Mouse (Mus musculus): Measurements from ENCODE around the gene Ocel1. TPM values are rescaled to one million over a fixed set of nuclear protein-coding genes. Genes with fewer than 3 reads are reported as not detected.
A peak's percentile ranks its signal among the peaks of the same experiment; 100 is the strongest.

Gene Ocel1
- polyA plus RNA-seq, 1 experiment from 2014 or later: 8.1 TPM

- H3K36me3 ChIP-seq (ENCODE audit: insufficient read depth, low read length): peaks cover 70% of the 10 kb centered on the region
- ATAC-seq (replicated peaks; ENCODE audit: low FRiP score, low read depth) (no peak), DNase-seq (ENCODE audit: low spot score) (no peak)
- H3K4me2 ChIP-seq (ENCODE audit: low read length): no peak overlapping the region
- 96% methylated on average over 1 of the region's 1 CpGs for WGBS
- TF ChIP-seq CTCF (IDR thresholded peaks at IDR 0.05; ENCODE audit: low read depth): no peak
- H3K9ac ChIP-seq (ENCODE audit: low read depth, low read length): no peak overlapping the region
- no peaks in the 10 kb centered on the region for H3K9me3 ChIP-seq (replicated peaks; ENCODE audit: low read length)
- no peaks in the 10 kb centered on the region for H3K27me3 ChIP-seq (ENCODE audit: insufficient read depth, low read length)
- no peaks in the 10 kb centered on the region for H3K4me1 ChIP-seq (replicated peaks; ENCODE audit: insufficient read depth, low read length)
- no peak overlapping the region for H3K4me3 ChIP-seq (replicated peaks; ENCODE audit: low read depth, low read length)
- no peak overlapping the region for H3K27ac ChIP-seq
Observed at GRCm38 (mm10) chr8:71351520-71351919, 19.6 kb upstream of the Ocel1 start.

- DNase-seq (ENCODE audit: low spot score) (no peak), ATAC-seq (replicated peaks; ENCODE audit: low FRiP score, low read depth) (no peak)
- Histone ChIP-seq H3K36me3 (ENCODE audit: insufficient read depth, low read length) (peaks cover 50% of the 10 kb centered on the region), H3K4me3 (replicated peaks; ENCODE audit: low read depth, low read length) (no peak overlapping the region), H3K27me3 (ENCODE audit: insufficient read depth, low read length) (no peaks in the 10 kb centered on the region), H3K9me3 (replicated peaks; ENCODE audit: low read length) (no peaks in the 10 kb centered on the region), H3K4me2 (ENCODE audit: low read length) (no peak overlapping the region), H3K27ac (no peak overlapping the region), H3K4me1 (replicated peaks; ENCODE audit: insufficient read depth, low read length) (no peaks in the 10 kb centered on the region), H3K9ac (ENCODE audit: low read depth, low read length) (no peak overlapping the region)
- 90% methylated on average over 3 of the region's 3 CpGs for WGBS
- TF ChIP-seq CTCF (IDR thresholded peaks at IDR 0.05; ENCODE audit: low read depth): no peak
Observed at GRCm38 (mm10) chr8:71358026-71358425, 13.1 kb upstream of the Ocel1 start.

GRCm38 (mm10) chr8:71366771-71367528 is 4.1 kb upstream of the Ocel1 start, which contains the start of gene Use1:
Gene Use1 (plus strand): TSS chr8:71366848.
- no peak for TF ChIP-seq CTCF (IDR thresholded peaks at IDR 0.05; ENCODE audit: low read depth)
- H3K4me1 ChIP-seq (replicated peaks; ENCODE audit: insufficient read depth, low read length): peaks cover 10% of the 10 kb centered on the region
- H3K9me3 ChIP-seq (replicated peaks; ENCODE audit: low read length): no peaks in the 10 kb centered on the region
- WGBS: under 1% methylated on average over 56 of the region's 56 CpGs
- H3K27me3 ChIP-seq (ENCODE audit: insufficient read depth, low read length): no peaks in the 10 kb centered on the region
- peaks cover 8% of the 10 kb centered on the region; the same call in 1 of the 2 replicates for H3K36me3 ChIP-seq (ENCODE audit: insufficient read depth, low read length)
- peak; percentile 66 for ATAC-seq (replicated peaks; ENCODE audit: low FRiP score, low read depth)
- peak; percentile 99 for DNase-seq (ENCODE audit: low spot score)
- H3K4me2 ChIP-seq (ENCODE audit: low read length): peak within 1 kb of the TSS; percentile 80
- H3K4me3 ChIP-seq (replicated peaks; ENCODE audit: low read depth, low read length): peak within 1 kb of the TSS; percentile 50
- H3K9ac ChIP-seq (ENCODE audit: low read depth, low read length): peak within 1 kb of the TSS; percentile 55
- H3K27ac ChIP-seq: peak within 1 kb of the TSS; percentile 87

- H3K27ac ChIP-seq: peak overlapping the region; percentile 87
- TF ChIP-seq CTCF (IDR thresholded peaks at IDR 0.05; ENCODE audit: low read depth): no peak
- peak overlapping the region; percentile 80 for H3K4me2 ChIP-seq (ENCODE audit: low read length)
- H3K27me3 ChIP-seq (ENCODE audit: insufficient read depth, low read length): no peaks in the 10 kb centered on the region
- WGBS: 38% methylated on average over 17 of the region's 17 CpGs
- peak overlapping the region; percentile 50 for H3K4me3 ChIP-seq (replicated peaks; ENCODE audit: low read depth, low read length)
- H3K9ac ChIP-seq (ENCODE audit: low read depth, low read length): peak overlapping the region; percentile 55
- peaks cover 11% of the 10 kb centered on the region; the same call in 1 of the 2 replicates for H3K36me3 ChIP-seq (ENCODE audit: insufficient read depth, low read length)
- no peak for DNase-seq (ENCODE audit: low spot score)
- H3K4me1 ChIP-seq (replicated peaks; ENCODE audit: insufficient read depth, low read length): peaks cover 10% of the 10 kb centered on the region
- ATAC-seq (replicated peaks; ENCODE audit: low FRiP score, low read depth): no peak
- H3K9me3 ChIP-seq (replicated peaks; ENCODE audit: low read length): no peaks in the 10 kb centered on the region
Observed at GRCm38 (mm10) chr8:71367529-71368176, 3.4 kb upstream of the Ocel1 start.

- no peak for TF ChIP-seq CTCF (IDR thresholded peaks at IDR 0.05; ENCODE audit: low read depth)
- H3K4me3 ChIP-seq (replicated peaks; ENCODE audit: low read depth, low read length): no peak overlapping the region
- H3K9me3 ChIP-seq (replicated peaks; ENCODE audit: low read length): no peaks in the 10 kb centered on the region
- DNase-seq (ENCODE audit: low spot score) (no peak), ATAC-seq (replicated peaks; ENCODE audit: low FRiP score, low read depth) (no peak)
- H3K27ac ChIP-seq: 0 out of 2 replicates have a peak overlapping the region, but pooled peaks have one; percentile 87
- peak overlapping the region; percentile 55; the same call in 1 of the 2 replicates for H3K9ac ChIP-seq (ENCODE audit: low read depth, low read length)
- no peaks in the 10 kb centered on the region for H3K27me3 ChIP-seq (ENCODE audit: insufficient read depth, low read length)
- H3K4me1 ChIP-seq (replicated peaks; ENCODE audit: insufficient read depth, low read length): peaks cover 10% of the 10 kb centered on the region
- peaks cover 17% of the 10 kb centered on the region; the same call in 1 of the 2 replicates for H3K36me3 ChIP-seq (ENCODE audit: insufficient read depth, low read length)
- H3K4me2 ChIP-seq (ENCODE audit: low read length): no peak overlapping the region; the same call in 1 of the 2 replicates
Observed at GRCm38 (mm10) chr8:71368366-71368765, 2.7 kb upstream of the Ocel1 start.

GRCm38 (mm10) chr8:71369040-71369718 is 1.9 kb upstream of the Ocel1 start:
- Histone ChIP-seq H3K4me3 (replicated peaks; ENCODE audit: low read depth, low read length) (no peak overlapping the region), H3K9me3 (replicated peaks; ENCODE audit: low read length) (no peaks in the 10 kb centered on the region), H3K4me2 (ENCODE audit: low read length) (no peak overlapping the region), H3K9ac (ENCODE audit: low read depth, low read length) (no peak overlapping the region), H3K4me1 (replicated peaks; ENCODE audit: insufficient read depth, low read length) (peaks cover 10% of the 10 kb centered on the region), H3K27ac (no peak overlapping the region), H3K27me3 (ENCODE audit: insufficient read depth, low read length) (no peaks in the 10 kb centered on the region), H3K36me3 (ENCODE audit: insufficient read depth, low read length) (peaks cover 21% of the 10 kb centered on the region)
- DNase-seq (ENCODE audit: low spot score): no peak
- no peak for TF ChIP-seq CTCF (IDR thresholded peaks at IDR 0.05; ENCODE audit: low read depth)
- 93% methylated on average over 10 of the region's 10 CpGs for WGBS
- ATAC-seq (replicated peaks; ENCODE audit: low FRiP score, low read depth): no peak

Data from kidney, postnatal 0 days (tissue).